Mouse (Mus musculus) megakaryocyte, embryonic 14.5 days (primary cell): ENCODE results near the gene Gpc5.

Experiments used
- FLI1 ChIP-seq: IDR thresholded peaks from 2 replicates; pipeline ENCODE4 v1.6.1; 2012; ENCODE audit warnings: low read length, inconsistent platforms, mixed read lengths
- GATA1 ChIP-seq: IDR thresholded peaks from 3 replicates; pipeline ENCODE4 v1.6.1; 2012; ENCODE audit warnings: mixed read lengths, low read length, inconsistent platforms, borderline replicate concordance

- TF ChIP-seq GATA1: no peak
- no peak for TF ChIP-seq FLI1
Measured at GRCm38 (mm10) chr14:115118626-115119025, 26.6 kb downstream of the Gpc5 start.
